Mouse (Mus musculus): ENCODE data around the gene Fstl4.

Gene Fstl4

DNA sequence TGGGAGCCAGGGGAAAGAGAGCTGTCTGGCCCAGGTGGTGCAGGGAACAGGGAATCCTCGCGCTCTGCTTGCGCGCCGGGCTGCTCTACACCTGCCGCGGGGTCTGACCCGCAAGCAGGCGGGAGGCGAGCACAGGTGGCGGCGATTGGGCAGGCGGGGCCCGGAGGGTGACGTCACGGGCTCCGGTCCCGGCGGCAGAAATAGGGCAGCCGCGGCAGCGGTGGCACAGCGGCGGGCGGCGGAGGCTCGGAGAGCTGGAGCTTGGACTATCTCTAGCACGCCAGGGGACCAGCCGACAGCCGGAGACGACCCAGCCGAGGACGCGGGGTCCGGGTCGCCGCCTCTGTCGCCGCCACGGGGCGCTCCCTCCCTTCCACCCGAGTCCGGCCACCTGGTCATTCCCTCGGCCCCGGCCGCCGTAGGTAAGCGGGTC is at the start of gene Fstl4:
Fstl4 (plus strand) TSS at position 174 of the 433 bp plus-strand sequence.
- peak; percentile 13 for DNase-seq (ENCODE audit: low read depth)

DNA sequence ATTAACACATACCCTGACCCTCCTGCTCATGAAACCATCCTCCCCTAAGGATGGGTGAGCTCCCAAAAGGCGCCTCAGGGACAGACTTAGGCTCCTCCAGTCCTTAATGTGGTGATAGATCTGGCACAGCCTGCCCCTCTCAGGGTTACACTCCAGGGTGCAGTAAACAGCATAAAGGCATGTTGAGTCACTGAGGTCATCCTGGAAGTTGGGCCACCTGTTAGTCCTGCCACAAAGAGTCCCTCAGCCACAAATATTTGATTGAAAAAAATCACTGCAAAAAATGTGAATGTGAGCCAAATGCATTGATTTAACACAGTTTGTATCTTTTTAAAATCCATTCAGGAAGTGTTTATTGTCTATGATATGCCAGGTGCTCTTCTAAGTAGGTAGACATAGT is 45.9 kb upstream of the Fstl4 start:
- DNase-seq (ENCODE audit: low read depth) = no peak

DNA sequence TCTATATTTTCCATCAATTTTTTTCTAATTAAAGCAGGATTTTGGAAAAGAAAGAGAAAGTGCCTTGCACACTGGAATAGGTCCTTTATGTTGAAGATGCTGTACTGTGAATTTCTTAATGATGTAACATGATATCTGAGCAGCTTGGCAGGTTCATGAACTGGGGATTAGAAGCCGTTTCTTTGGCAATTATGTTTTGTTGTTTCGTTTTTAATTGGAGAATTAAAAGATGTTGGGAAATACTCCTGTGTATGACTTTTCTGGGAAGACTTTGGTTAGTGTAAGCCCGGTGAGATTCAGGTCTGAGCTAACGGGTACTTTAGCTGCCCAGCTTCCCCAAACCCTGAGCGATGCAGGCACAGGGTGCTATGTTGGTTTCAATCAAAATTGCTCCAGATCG is 43.3 kb upstream of the Fstl4 start:
- no peak for DNase-seq (ENCODE audit: low read depth)

DNA sequence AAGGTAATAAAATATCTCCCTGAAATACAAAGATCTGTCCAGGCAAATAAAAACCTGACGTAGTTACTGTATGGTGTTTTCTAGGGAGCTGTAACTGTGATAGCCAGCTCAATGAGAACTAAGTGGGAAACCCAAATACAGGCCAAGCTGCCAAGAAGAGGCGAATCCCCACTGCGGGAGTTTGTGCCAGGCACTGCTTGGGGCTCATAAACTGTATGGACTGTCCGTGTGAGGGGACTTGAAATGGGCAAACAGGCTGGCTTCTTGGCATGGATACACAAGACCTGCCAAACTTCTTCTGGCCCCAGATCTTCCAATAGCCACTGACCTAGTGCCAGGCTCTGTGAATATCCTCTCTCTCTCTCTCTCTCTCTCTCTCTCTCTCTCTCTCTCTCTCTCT is 41.7 kb upstream of the Fstl4 start:
- no peak for DNase-seq (ENCODE audit: low read depth)

DNA sequence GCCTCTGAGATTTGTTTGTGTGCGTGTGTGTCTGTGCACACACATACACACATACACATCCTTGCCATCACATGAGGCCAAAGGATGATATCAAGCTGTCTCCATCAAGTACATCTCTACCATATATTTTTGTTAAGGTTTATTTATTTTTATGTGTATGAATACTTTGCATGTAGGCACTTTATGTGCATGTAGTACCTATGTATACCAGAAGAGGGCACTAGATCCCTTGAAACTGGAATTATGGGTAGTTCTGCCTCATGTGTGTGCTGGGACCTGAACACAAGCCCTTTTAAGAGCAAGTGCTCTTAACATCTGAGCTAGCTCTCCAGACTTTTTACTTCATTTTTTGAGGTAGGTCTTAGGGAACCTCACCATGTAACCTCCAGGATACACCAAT is 38.4 kb upstream of the Fstl4 start:
- peak; percentile 30 for DNase-seq (ENCODE audit: low read depth)

DNA sequence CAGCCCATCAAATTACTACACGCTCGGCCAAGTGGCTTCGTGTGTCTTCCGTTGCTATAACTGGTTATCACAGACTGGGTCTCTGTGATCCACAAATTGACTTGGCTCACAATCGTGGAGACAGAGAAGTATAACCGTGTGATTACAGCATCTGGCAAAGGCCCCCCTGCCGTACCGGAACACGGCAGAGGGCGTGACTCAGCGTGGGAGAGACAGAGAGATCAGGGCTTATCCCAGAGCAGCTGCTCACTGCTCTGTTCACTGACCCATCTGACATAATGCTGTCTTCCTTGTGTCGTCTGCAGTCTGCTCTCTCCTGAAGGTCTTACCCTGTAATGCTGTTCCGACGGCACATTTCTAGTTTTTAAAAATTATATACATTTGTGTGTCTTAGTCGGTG is 36.0 kb upstream of the Fstl4 start:
- no peak for DNase-seq (ENCODE audit: low read depth)

DNA sequence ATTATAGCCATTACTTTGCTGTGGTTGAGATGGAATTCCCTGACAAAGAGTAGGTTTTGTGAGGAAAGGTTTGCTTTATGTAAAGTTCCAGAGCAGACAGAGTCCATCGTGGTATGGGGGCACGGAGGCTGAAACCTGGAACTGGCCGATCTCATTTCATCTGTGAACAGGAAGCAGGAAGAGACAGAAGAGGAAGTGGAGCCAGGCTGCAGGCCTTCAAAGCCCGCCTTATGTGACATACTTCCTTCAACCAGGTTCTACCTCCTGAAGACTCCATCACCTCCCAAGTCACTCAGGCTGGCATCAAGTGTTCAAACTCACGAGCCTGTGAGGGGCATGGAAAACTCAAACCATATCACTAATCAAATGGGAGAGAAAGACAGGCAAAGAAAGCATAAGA is 34.5 kb upstream of the Fstl4 start:
- no peak for DNase-seq (ENCODE audit: low read depth)

DNA sequence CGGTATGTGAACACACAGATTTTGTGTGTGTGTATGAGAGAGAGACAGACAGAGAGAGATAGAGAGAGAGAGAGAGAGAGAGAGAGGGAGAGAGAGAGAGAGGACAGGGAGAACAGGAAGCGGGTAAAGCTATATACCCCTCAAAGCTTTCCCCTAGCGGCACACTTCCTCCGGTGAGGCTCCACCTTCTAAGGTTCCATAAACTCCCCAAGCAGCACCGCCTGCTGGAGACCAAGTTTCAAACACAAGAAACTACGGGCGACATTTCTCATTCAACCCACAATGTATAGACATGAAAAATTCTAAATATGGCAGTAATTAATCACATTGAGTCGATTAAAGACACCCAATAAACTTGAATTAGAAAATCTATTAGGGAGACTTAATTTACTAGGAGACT is 32.5 kb upstream of the Fstl4 start:
- DNase-seq (ENCODE audit: low read depth) = peak; percentile 2

DNA sequence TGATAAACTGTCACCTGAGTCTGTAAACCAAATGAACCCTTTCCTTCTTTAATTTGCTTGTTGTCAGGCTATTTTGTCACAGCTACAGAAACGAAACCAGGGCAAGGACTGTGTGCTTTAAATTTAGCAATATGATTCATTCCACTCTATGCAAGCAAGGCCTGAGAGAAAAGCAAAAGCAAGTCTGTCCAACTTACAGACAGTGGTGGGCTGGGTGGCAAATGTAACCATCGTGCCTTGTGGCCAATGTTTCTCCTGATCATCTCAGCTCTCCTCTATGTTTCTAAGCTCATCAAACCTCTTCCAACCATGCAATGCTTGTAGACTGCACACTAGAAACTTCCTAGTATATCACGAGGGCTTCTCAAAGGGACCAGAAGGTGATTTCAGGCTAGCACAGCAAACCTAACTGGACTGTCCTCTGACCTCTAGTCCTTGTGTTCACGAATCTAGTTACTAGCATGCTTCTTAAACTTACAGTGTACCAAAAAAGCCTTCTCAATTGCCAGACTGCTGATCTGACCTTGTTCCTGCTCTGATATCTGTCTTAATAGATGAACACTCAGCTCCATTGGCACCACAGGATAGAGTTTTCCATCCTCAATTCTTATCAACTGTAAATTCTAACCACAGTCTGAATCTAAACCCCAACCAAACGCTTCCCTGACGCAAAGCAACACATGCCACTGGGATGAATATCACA is 29.8 kb upstream of the Fstl4 start:
- no peak for DNase-seq (ENCODE audit: low read depth)

DNA sequence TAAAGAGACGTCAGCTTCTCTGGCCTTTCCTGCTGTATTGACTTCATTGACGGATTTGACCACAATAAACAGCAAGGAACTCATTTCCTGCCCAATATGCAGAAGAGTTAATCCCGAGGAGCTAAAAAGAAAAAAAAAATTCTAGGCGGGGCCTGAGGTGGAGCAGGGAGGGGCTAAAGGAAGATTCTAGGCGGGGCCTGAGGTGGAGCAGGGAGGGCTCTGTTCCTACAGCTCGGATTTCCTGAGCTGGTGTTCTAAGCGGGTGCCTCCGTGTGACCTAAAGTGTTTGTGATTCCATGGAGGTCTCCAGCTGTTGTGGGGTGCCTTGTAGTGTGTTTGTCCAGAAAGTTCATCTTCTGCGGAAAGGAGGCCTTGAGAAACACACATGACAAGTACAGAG is 25.2 kb upstream of the Fstl4 start:
- DNase-seq (ENCODE audit: low read depth) = no peak

DNA sequence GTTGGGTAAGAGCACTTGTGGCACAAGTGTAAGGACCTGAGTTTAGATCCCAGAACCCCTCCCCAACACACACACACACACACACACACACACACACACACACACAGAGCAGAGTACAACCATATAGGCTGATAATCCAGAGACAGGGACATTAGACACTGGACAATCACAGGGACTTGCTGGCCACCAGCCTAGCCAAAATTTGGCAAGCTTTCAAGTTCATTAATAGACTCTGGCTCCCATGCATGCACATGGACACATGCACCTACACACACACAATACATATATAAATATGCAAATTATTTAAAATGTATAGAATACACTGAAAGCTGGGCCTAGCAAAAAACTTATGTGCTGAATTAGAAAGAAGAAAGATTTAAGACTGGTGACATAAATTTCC is 24.0 kb upstream of the Fstl4 start:
- no peak for DNase-seq (ENCODE audit: low read depth)

DNA sequence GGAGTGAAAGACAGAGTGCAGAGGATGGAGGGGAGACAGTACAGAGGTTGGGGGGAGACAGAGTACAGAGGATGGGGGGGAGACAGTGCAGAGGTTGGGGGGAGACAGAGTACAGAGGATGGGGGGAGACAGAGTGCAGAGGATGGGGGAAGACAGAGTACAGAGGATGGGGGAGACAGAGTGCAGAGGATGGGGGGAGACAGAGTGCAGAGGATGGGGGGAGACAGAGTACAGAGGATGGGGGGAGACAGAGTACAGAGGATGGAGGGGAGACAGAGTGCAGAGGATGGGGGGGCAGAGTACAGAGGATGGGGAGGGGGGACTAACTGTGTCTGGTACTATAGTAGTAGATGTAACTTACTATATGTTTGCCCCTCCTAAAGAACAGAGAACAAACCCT is 20.5 kb upstream of the Fstl4 start:
- no peak for DNase-seq (ENCODE audit: low read depth)

DNA sequence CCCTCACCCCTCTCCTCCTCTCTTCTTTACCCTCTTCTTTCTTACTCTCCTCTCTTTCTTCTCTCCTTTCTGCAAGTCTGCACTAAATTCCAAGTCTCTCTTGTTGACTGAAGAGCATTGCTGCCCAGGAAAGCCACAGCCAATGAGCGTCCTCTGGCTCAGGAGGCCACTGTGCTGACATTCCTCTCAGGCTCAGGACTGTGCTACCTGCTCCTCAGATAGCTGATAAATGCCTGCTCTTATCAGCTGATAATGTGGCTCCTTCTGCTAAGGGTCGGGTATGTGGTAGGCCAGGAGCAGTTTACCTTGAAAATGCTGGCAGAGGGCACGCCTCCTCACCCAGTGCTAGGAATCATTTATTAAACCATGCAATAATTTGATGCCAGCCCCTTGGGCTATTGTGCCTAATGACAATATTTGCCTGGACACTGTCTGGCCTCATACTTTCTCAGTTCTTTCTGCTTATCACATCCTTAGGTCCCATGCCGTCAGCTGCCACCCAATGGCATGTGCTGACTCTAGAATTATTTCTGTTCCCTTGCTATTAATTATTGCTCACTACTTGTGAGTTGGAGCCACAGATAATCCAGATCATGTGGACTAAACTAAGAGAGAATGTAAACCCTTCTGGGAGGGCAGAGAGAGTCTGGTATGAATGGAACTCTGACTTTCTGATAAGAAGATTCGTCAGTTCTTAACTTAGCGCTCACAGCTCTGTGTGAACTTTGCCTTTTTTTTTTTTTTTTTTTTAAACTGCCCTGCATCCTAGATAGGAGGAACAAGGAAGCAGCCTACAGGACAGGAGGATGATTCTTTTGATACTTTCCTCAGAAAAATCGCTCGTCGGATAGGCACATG is 19.6 kb upstream of the Fstl4 start:
- no peak for DNase-seq (ENCODE audit: low read depth)

DNA sequence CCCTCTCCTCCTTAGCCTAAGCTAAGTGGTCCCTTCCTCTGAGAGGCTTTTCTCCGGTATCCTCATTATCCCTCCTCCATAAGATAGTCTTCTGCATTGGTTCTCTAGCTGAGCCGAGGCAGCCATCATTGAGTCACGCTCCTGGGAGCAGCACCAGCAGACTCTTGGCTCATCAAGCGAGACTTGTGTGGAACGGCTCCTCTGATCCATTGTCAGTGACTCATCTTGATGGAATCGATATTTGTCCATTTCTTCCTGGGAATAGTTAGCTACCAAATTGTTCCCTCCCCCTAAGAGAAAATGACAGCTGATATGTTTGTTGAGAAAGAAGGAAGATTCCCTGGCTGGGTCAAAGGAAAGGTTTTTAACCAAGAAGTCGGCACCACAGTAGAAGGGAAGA is 17.2 kb upstream of the Fstl4 start:
- no peak for DNase-seq (ENCODE audit: low read depth)

DNA sequence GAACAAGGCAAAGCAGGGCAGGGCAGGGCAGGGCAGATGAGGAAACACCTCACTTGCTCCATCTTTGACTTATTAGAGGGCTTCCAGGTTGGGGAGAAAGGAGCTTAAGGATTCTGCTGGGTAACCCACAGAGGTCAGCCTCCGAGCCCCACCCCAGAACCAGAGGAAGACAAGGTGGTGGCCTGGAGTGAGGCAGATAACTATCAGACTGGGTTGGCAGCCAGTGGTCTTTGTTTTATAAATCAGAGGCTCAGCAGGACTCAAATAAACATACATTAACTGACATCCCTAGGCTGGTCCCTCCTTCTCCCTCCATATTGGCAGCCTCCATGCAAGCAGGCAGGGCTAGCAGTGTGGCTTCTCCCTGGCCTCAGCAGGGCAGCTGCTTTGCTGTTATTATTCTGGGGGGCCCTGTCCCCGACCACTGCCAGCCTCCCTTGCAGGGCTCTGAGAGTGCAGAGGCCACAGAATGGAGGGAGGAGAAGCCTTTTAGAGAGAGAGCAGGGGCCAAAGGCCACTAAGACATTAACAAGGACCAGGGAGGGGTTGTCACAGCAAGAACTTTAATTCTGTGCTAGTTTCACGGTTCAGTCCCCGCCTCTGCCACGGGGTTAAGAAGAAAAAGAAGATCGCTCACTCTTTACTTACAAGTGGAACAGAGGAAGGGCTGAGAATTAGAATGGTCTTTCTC is 16.5 kb upstream of the Fstl4 start:
- no peak for DNase-seq (ENCODE audit: low read depth)

DNA sequence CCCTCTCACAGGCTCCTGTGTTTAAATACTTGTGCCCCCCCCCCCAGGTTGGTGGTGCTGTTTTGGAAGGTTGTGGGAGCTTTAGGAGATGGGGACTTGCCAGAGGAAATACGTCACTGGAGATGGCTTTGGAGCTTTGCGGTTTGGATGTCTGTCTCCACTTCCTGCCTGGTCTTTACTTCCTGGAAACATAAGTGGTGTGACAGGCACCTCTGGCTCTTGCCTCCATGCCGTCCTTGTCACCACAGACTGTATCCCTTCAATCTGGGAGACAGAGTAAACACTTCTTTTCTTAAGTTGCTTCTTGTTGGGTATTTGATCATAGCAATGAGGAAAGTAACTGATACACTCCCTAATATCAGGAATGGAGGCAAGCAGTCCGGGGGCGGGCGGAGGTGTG is 14.4 kb upstream of the Fstl4 start:
- peak; percentile 45 for DNase-seq (ENCODE audit: low read depth)

DNA sequence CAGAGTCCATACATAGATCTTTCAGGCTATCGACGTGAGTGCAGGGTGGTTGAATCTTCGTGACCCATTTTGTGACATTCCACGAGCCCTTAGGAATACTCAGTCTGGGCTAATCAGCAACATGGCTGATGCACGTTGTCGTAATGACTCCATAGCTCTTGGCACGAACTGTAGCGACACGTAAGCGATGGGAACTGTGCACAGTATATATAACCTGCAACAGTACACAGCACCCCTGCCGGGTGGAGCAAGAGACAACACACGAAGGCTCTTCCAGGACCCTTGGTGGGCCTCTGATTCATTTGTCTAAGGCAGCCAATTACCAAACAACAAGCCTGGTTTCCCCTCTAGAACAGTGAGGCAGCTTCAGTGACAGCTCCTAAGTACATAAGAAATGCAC is 11.9 kb upstream of the Fstl4 start:
- no peak for DNase-seq (ENCODE audit: low read depth)

DNA sequence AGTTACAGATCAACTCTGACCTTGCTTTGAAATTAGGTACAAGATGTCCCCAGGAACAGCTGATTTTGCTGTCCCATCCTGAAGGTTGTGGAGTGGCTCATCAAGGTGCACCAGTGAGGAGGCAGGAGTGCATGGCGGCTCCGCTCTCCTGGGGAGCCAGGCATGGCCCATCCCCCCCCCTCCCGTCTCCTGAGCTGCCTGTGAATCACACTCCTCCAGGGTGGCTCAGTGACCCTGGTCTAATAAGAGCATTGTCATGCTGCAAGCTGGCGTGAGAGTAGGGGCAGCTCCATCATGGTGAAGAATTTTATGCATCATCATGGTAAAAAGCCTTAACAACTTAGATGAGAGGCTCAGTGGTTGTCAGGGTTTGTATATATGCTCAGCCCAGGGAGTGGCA is 11.2 kb upstream of the Fstl4 start:
- no peak for DNase-seq (ENCODE audit: low read depth)

DNA sequence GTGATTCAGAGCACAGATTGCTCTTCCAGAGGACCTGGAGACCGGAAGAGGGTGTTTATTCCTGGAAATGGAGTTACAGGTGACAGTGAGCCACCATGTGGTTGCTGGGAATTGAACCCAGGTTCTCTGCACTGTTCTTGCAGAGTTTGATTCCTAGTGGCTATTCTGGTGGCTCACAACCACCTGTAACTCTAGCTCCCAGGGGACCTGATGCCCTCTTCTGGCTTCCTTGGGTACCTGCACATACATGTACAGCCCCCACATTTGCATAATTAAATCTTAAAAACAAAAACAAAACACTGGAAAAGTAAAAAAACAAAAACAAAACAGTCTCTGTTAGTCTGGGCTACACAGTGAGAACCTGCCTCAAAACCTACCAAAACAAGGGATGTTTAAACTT is 2.6 kb upstream of the Fstl4 start:
- DNase-seq (ENCODE audit: low read depth) = no peak

DNA sequence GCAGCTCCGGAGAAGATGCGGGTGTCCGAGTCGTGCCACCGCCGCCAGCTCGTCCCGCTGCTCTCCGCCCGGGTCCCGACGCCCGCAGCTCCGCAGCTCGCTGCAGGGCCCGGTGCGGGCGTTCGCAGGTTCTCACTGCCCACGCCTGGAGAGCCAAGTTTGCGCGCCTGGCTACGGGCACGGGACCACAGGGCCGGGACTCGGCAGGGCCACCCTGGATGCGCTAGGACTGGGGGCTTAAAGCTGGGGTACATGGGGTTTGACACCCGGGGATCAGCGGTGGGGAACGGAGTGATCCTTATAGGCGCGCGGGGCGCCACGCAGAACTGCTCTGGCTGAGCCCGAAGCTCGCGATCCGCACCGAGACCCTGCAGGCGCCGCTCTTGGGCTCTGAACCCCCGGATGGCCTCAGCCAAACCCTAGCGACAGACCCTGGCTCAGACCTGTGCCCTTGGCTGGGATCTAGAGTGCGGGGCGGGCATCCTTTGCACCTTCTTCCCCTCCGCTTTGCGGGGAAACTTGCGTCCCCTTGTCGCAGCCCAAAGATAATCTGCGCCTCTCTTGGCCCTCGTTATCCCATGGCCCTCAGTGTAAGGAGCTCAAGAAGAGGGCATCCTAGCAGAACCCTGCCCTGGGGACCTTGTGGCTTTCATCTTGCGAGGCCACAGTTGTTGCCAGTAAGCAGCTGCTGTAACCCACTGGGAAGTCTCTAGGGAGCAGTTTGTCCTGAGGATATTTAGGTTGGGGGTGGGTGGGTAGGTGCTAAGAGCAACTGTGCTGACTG is 652 bp downstream of the Fstl4 start:
- DNase-seq (ENCODE audit: low read depth) = no peak

DNA sequence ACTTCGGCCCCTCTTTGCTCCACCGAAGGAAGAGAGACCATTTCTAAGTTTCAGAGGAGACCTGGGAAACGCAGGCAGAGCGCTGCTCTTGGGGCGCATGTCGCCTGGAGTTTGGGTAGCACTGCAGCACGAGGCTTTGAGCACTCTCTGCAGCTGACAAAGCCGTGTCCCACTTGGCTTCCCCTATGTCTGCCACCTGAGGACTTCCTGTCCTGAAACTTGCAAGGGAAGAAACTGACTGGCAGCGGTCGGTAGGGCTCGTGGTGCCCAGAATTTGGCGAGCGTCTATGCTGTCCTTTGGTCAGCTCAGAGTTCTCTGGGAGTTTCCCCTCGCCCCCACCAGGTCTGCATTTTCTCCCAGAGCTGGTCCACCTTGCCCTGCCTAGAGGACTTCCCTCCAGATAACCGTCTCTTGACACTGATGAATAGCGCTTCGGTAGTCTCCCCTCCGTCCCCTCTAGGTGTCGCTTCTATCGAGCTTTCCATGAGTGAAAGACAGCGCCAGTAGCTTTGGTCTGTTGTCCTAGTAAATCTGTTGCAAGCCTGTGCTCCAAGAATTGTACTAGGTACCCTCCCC is 1.3 kb downstream of the Fstl4 start:
- DNase-seq (ENCODE audit: low read depth) = peak; percentile 20

DNA sequence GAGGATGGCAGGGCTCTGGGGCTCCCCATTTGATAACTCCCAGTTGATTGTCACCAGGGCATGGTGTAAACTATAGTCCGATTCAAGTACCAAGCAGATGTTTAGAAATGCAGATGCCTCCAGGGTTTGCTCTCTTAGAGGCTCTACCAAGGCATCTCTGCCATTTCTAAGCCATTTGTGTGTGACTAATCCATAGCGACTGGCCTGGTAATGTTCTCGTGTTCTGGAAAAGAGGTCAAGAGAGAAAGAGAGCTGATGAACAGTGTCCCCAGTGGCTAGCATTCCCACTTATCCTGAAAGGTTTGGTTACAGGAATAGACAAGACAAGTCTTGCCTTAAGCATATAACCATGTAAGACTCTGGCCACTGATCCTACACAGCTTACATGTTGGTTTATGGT is 3.5 kb downstream of the Fstl4 start:
- DNase-seq (ENCODE audit: low read depth) = no peak

All from induced T-regulatory cell, adult 2 months (primary cell).